Mouse (Mus musculus) cerebellum, adult 18-20 months (tissue): ENCODE results near the gene Xpo1.
"Not testable (repeated sequence)": the region's sequence is repeated elsewhere in the genome, so short reads cannot be mapped to it uniquely, and the experiment has no call there.

Source experiments
- DNase-seq, 2 experiments: peaks; one replicate each; pipeline ENCODE4 v3.0.0; 2021

Gene Xpo1

DNA sequence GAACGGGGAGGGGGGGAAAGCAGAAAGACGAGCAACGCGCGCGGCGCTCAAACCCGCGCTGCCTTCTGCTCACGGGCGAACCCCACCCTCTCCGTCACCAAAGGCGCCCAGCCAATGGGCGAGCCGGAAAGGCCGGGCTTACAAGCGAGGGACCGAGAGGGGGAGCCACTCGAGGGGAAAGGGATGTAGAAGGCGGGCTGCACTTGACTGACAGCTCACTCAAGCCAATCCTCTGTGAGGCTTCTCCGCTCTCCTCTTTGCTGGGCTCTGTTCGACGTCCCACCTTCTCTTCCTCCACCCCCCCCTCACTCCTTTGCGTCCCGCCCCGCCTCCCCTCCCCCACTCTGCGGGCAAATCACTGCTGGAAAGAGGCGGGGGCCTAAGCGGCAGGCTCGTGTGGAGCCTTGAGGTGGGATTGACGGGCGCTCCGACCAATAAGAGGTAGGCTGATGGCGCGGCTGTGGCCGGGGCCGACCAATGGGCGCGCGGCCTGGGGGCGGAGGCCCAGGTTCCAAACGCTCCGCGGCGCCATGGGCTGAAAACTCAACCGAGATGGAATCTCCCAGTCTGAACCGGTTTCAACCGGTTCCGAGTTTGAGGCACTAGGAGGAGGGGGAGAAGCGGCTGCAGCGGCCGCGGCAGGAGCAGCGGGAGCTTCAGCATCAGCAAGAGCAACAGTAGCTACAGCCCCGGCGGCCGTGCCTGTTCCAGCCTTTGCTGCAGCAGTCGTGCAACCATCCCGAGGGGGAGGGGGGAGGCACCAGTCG is at the start of gene Xpo1:
TSS of gene Xpo1 (plus strand) at position 615 of the 767 bp plus-strand sequence.
- peak; percentile 100 for DNase-seq

DNA sequence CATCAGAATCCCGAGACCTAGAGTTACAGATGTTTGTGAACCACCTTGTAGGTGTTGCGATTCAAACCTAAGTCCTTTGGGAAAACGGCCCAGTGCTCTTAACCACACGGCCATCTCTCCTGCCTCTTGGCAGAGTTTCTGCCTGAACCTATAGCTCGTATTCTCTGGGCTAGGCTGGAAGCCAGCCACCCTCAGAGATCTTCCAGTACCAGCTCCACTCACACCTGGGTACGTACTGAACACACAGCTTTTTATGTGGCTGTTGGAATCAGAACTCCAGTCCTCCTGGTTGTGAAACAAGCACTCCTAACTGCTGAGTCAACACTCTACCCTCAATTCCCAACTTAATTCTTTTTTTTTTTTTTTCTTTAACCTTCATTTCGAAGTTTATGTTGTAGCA is 46.1 kb upstream of the Xpo1 start:
- DNase-seq, result no peak

GRCm38 (mm10) chr11:23210590-23211510 is 45.0 kb upstream of the Xpo1 start:
- no peak for DNase-seq

DNA sequence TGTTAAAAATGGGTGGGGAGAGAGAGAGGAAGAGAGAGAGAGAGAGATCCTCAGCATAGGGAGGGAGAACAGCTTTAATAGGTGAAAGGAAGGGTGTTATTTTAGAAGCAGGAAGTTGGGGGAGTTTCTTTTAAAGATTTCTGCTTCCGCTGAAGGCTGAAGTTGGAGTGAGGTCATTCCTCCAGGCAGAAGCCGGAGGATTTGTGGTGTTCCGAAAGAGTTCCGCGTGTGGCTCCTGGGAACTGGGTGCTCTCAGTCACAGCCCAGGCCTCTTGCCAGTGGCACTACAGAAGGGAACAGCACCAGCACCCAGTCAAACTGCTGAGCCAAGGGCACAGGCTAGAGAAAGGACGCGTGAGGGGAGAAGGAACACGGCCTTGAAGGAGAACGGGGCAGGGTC is 38.4 kb upstream of the Xpo1 start:
- no peak for DNase-seq

GRCm38 (mm10) chr11:23236015-23236414 is 19.8 kb upstream of the Xpo1 start:
- no peak for DNase-seq

- DNase-seq, result no peak
These were observed 1.9 kb upstream of the Xpo1 start for GRCm38 (mm10) chr11:23253931-23254330.

- DNase-seq, result no peak
These were observed 1.3 kb upstream of the Xpo1 start for GRCm38 (mm10) chr11:23254548-23254947.

DNA sequence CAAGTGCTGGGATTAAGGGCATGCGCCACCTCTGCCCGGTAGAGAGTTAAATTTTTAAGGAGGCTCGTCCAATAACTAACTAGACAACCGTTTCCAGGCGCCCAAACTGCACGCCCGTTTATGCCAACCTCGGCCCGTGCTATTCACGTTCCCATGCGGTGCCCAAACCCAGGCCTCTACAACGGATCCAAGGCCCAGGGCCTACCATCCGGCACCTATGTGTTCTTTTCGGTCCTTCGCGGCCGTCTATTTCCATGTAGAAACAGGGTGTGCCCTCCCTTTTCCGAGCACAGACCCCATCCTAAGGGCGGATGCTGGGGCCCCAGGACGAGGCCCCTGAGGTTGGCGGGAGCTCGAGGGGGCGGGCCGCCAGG is 801 bp upstream of the Xpo1 start:
- no peak for DNase-seq

GRCm38 (mm10) chr11:23256194-23256802 is 457 bp downstream of the Xpo1 start:
- DNase-seq, result no peak

DNA sequence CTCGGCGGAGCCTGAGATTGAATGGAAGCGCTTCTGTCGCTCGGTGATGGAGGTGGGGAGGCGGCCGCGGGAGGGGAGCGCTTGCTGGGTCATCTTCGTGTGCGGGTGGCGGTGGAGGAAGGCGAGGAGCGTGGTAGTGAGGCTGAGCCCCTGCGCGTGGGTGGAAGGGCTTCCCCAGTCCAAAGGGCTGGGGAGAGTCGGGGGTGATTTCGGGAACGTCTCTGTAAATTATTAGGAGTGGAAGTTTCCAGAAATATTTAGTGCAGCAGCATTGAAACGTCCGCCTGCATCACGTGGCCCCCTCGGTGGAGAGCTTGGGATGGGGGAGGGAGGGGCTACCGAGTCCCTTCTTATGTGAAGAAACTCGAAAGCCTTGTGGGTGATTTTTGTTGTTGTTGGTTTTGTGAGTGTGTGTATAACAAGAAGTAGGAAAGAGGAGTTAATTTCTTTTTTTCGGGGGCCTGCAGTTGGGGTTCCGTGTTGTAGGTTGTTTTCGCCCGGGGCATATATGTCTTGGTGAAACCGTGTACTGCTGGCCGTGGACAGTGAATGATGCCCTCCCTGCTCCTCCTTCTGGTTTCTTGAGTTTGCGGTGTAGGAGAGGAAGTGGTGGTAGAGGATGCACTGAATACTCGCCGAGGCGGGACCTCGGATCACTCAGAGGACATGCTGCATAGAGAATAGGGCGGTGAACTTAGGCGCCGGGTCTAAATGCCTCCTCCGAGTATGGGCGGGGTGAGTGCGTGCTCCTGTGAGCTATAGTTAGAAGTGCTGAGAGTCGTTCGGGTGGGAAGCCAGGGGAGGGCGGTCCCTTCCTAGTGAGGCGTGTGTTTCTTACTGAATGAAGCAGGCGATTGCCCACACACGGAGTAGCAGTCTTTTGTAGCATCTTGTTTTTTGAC is 1.2 kb downstream of the Xpo1 start:
- DNase-seq, result peak; percentile 58 to 65

- DNase-seq, result no peak
These were observed 3.2 kb downstream of the Xpo1 start for GRCm38 (mm10) chr11:23259073-23259472.

- no peak for DNase-seq
These were observed 3.6 kb downstream of the Xpo1 start for GRCm38 (mm10) chr11:23259481-23259880.

DNA sequence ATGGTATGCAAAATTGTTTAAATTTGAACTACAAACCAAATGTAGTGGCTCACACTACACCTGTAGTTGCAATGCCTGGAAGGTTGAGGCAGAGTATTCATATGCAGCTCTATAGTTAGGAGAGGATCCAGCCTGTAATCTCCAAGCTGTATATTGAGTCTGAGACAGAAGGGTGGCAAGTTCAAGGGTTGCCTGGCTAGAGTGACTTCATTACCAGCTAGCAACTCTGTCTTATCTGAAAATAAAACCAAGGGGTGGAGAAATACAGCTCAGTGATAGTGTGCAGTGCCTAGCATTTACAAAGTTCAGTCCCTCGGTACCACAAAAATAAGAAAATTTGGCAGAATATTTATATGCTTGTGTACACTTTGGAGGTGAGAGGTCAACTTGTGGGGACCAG is 4.3 kb downstream of the Xpo1 start:
- DNase-seq, result no peak

GRCm38 (mm10) chr11:23261490-23261889 is 5.6 kb downstream of the Xpo1 start:
- DNase-seq, result no peak

- DNase-seq, result no peak
These were observed 9.1 kb downstream of the Xpo1 start for GRCm38 (mm10) chr11:23264949-23265348.

DNA sequence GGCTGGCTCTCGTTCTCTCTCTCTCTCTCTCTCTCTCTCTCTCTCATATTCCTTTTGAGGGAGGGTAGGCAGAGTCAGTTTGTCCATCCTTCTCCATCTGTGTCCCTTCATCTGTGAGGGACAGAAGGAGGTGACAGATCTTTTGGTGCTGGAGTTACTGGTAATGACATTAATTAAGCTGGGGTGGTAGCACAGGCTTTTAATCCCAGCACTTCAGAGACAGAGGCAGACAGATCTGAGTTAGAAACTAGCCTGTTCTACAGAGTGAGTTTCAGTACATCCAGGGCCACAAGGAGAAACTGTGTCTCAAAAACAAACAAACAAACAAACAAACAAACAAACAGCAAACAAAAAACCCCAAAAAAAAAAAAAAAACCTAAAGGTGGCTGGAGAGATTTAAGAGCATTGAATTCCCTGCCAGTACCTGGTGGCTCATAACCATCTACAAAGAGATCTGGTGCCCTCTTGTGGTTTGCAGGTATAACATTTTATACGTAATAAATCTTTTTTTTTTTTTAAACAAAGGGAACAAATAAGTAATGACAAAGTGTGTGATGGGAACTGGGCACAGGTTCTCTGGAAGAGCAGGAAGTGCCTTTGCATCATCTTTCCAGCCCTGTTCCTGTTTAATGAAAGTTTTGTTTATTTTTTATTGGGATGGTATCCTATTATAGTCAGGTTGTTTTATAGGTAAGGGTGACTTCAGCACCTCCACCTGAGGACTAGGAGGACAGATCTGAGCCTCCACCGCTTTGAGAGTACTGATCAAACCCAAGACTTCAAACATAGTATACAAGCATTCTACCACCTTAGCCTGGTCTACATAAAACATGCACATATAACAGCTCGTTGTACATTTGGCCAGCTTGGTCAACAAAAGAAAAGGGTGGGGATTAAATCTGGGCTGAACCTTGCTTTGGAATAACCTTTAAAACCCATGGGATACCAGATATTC is 16.2 kb downstream of the Xpo1 start:
- peak; percentile 46 to 58 for DNase-seq

- DNase-seq, result no peak
These were observed 19.9 kb downstream of the Xpo1 start for GRCm38 (mm10) chr11:23275780-23276179.

GRCm38 (mm10) chr11:23284469-23284868 is 28.6 kb downstream of the Xpo1 start:
- DNase-seq, result no peak

DNA sequence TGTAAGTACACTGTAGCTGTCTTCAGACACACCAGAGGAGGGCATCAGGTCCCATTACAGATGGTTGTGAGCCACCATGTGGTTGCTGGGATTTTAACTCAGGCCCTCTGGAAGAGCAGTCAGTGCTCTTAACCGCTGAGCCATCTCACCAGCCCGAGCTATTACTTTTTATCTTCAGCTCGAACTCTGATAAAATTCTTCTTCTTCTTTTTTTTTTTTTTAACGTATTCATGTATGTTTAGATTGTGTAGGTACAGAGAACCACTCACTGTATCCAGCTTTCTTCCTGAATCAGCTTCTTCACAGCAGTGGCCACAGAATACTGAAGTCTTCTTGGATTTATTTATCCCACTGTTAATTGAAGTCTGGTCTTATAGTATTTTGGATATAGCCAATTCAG is 33.0 kb downstream of the Xpo1 start:
- DNase-seq, result not testable (repeated sequence)

- DNase-seq, result no peak
These were observed 41.5 kb downstream of the Xpo1 start for GRCm38 (mm10) chr11:23297379-23297778.

- DNase-seq, result no peak
These were observed 42.5 kb downstream of the Xpo1 start for GRCm38 (mm10) chr11:23298301-23298700.
